Mouse (Mus musculus): Measurements from ENCODE around the gene Gm10964. TPM values are rescaled to one million over a fixed set of nuclear protein-coding genes. Genes with fewer than 3 reads are reported as not detected.

The Gm10964 gene
- not detected for total RNA-seq (2022)

DNA sequence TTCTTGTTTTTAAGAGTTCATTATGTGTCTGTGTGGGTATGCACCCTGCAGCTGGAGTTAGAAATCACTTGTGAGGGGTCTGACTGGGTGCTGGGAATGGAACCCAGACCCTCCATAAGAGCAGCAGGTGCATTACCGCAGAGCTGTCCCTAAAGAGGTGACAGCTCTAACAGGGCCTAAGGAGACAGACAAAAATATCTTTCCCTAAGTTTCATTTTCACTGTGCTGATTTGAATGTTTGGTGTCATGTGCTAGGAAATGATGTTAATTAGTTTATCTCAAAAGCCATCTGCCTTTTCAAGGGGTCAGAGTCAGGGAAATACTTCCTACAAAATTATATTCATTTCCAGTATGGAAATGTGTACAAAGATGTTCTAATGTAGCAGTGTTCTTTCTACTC is at the start of gene Gm10964:
Gene Gm10964 (plus strand): TSS at position 38 of the 400 bp plus-strand sequence.
- DNase-seq (ENCODE audit: low spot score in 2 of 2): no peak

DNA sequence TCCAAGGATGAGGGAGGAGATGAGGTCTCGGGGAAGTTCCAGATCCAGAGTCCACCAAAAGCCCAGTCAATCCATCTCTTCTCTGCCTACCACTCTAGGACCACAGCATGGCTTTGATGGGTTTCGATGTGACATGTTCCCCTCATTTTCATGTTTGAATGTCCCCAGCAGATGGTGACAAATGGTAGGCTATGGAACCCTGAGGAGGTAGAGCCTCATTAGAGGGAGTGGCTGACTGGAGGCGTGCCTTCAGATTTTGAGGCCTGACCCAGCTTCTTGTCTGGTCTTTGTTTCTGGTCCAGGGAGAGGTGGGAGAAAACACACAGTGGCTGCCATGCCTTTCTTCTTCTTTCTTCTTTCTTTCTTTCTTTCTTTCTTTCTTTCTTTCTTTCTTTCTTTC is 48.7 kb upstream of the Gm10964 start:
- DNase-seq (ENCODE audit: low spot score in 2 of 2): peak in 1 of 2 experiments; percentile 3

DNA sequence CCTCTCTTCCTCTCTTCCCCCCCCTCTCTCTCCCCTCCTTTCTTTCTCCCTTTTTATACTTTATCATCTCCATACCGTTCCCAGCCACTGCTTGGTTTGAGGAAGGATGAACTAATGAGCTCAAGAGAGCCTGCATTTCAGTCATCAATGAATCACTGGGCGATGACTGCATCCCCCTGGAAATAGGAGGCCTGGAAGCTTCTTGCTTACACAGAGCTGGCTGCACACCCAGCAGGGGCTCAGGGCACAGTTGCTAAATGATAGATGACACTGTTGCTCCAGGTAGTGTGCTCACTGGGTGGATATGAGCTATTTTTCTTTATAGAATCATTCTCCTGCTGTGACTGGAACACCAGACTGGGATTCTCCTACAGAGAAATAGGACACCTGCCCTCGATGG is 43.6 kb upstream of the Gm10964 start:
- DNase-seq (ENCODE audit: low spot score in 2 of 2): no peak

DNA sequence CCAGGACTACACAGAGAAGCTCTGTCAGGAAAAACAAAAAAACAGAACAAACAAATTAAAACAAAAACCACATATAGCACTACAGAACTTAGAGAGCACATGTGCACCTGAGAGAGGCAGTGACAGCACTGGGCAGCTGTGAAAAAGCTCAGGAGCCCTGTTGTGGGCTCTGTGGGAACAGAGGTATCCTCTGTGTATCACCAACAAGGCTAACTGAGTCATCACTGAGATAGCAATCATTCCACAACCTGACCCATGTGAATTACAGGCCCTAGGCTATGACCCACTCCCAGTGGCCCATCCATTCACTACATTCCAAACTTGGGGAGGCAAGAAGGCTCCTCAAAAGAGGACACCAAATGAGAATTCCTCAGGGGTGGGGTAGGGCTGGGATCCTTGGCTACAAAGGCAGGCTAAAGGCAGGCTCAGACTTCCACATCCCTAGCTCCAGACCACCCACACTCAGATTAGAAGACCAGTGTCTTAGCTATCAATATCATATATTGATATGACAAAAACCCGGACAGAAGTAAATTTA is 42.7 kb upstream of the Gm10964 start:
- DNase-seq (ENCODE audit: low spot score in 2 of 2): no peak

DNA sequence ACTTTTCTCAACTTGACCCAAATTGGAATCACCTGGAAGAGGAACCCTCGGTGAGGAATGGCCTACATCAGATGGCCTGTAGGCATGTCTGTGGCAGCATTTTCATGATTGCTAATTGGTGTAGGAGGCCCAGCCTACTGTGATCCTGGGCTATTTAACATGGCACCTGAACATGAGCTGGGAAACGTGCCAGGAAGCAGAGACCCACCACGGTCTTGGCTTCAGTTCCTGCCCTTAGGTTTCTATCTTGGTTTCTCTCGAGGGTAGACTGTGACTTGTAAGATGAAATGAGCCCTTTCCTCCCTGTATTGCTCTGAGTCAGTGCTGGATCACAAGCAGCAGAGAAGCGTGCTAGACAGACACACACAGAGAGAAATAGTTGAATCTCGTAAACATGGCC is 34.5 kb upstream of the Gm10964 start:
- no peak for DNase-seq (ENCODE audit: low spot score in 2 of 2)

DNA sequence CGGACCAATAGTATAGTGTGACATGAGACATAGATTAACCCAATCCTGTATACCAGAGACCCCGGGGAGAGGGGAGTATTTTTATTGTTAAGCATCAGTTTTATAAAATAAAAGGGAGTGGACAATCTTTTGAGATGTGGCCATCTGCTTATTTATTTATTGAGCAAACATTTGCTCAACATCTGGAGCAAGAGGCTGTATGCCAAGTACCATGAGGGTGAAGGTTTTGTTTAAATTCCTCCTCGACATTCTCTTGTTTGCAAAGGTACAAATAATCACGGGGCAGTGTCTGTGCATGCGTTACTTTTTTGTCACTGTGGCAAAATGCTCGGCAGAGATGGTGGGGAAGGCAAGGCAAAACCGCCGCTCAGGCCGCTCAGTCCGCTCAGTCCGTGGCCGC is 33.7 kb upstream of the Gm10964 start:
- DNase-seq (ENCODE audit: low spot score in 2 of 2): no peak

DNA sequence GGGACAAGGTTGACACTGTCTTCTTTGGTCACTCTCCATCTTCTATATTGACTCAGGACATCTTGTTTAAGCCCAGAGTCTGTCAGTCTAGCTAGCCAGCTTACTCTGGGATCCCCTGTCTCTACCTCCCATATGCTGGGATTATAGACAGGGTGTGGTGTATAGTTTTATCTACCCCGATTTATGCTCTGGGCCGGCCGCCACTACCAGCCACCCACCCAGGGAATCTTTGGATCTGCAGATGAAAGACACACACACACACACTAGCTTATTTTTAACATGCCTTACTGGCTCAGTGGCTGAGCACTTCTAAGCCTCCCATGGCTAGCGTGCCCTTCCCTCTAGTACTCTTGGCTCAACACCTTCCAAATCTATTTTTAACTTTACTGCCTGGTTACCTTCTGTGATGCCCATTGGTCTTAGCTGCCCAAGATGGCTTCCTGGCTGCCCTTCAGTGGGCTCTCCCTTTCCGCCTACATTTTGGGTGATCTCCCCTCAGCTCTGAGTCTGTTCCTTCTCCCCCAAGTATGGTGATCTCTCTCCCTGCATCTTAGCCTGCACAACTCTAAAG is 29.6 kb upstream of the Gm10964 start:
- no peak for DNase-seq (ENCODE audit: low spot score in 2 of 2)

DNA sequence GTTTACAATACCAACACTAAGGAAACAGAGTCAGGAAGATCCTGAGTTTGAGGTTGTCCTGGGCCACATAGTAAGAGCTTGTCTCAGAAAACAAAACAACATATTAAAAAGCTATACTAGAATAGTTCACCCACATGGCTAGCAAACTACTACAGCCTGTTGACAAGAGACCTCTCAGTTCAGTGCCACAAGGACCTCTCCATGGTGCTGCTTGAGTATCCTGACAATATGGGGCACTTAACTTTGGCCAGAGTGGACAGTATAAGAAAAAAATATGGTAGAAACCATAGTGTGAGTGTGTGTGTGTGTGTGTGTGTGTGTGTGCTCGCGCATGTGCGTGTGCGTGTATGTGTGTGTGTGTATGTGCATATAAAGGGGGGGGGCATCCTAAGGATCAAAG is 27.0 kb upstream of the Gm10964 start:
- DNase-seq (ENCODE audit: low spot score in 2 of 2): no peak

DNA sequence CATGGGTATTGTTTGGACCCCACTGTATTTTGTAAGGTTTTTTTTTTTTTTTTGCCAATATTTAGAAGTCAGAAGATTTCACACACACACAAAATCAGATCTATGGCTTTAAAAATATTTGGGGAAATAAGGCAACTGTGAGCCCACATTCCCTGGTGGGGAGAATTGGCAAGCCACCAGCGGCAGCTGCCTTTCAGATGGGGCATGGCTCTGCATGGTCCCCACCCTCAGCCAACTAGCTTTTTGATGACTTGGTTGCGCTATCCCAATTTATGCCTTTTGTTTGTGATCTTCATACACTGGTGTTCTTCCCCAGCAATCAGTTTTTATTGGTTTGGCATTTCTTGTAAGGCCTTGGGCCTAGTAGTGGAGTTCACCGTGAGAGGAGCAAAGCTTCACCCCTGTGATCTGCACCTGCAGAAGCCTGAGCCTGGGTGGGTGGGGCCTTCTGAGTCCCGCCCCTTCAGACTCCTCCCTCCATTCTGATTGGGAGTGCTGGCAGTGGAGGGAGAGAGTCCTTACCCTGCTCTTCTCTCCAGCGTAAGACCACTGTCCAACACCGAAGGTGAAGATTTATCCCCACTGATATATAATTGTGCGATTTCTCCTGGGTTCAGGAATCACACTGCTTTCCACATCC is 24.8 kb upstream of the Gm10964 start:
- no peak for DNase-seq (ENCODE audit: low spot score in 2 of 2)

DNA sequence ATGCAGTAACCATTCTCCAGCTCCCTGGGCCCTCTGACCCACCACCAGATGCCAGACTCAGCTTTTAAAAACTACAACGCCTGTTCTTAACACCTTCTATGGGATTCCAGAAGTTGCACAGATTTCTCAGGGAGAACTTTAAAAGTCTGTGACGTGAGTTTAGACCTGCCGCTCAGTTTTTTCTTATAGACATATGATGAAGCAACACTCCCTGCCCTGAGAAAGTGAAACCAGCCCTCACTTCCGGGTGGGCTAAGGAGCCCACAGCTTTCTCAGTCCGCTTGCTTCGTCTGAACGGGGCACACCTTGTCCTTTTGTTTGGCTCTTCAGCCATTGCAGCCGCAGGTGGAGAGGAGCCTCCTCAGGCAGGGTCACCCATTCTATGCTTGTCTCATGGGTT is 24.2 kb upstream of the Gm10964 start:
- DNase-seq (ENCODE audit: low spot score in 2 of 2): no peak

DNA sequence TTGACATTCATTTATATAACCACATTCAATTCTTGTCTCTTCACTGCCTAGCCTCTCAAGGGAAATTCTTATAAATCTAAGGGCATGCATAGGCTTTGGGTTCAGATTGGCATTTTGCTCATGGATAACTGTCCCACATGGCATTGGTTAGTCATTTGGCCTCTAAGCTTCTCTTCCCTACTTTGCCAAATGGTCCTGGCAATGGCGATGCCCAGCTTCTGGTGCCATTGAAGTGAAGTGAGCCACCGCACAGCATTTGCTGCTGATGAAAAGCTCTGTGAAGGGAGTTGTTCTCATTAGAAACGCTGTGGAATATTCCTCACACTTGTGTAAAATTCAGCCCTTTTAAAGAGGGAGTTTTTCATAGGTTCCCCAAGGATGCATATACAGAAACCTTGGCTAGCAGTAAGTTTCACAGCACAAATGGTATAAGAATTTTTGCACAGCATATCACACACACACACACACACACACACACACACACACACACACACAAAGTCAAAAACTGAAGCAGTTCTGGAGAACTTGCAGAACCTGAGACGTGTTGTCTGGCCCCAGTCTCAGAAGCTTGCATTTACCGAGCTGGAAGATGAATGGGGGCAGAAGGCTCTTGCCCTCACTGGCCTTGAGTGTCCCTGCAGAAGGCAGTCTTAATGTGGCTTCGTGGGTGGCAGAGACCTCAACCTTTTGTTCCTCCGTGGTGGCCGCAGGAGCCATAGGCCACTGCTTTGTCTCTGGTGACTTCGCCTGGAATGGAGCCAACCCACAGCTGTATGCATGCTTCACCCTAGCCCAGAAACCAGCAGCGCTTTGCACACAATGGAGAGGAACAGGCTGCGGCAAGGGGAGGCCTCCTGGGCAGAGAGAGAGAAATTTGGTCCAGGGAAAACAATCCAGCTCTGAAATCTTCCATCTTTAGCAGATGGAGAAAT is 23.1 kb upstream of the Gm10964 start:
- no peak for DNase-seq (ENCODE audit: low spot score in 2 of 2)

DNA sequence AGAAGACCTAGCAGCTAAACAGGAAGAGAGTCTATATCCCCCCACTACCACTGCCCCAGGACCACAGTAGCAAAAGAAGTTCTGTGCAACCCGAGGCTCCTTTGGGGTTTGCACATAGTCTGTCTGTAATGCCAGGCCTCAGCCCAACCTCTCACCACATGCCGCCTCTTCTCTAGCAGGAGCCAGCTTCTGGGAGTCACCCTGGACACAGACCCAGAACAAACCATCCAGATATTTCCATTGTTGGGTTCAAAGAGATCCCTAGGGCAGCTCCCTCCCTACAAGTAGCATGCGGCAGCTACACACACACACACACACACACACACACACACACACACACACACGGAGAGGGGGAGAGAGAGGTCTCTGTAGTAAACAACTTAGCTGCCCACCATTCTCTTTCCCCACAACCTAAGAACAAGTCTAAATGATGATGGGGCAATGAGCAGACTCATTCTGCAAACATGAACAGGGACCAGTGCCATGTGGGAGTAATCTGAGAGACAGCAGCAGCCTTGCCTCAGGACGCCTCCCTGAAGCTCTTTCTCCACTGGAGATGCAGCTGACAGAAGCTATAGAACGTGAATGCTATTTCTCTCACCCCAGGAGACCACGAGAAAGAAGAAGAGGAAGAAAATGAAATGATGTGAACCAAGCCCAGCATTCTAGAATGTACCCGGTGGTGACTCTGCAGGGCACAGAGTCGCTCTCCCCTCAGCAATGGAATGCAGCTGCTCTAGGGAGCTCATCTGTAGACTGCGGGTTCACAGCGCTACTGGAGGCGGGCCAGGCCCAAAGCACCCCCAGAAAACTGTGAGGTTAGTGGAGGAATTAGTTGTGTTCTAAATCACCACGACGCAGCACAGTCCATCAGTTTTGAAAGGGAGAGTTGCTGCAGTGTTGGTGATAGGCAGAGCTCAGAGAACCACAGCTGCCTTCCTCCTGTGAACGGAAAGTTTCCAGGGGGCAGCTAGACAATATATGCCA is 22.1 kb upstream of the Gm10964 start:
- no peak for DNase-seq (ENCODE audit: low spot score in 2 of 2)

DNA sequence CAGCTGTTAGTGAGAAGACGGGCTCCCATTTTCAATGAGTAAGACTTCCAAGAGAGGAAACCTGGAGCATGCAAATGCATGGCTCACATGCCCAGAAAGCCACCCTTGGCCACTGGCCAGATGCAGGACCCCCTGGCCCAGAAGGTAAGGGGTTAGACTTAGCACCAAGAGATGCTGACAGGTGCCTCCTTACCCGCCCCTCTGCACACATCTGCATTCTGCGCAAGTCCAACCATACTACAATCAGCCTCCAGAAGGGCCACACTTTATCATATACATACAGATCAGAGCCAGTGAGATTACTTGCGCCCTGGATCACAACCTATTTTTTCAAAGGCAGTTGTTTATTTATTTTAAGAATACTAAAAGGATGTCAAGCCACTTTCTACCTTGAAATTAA is 20.4 kb upstream of the Gm10964 start:
- DNase-seq (ENCODE audit: low spot score in 2 of 2): no peak

DNA sequence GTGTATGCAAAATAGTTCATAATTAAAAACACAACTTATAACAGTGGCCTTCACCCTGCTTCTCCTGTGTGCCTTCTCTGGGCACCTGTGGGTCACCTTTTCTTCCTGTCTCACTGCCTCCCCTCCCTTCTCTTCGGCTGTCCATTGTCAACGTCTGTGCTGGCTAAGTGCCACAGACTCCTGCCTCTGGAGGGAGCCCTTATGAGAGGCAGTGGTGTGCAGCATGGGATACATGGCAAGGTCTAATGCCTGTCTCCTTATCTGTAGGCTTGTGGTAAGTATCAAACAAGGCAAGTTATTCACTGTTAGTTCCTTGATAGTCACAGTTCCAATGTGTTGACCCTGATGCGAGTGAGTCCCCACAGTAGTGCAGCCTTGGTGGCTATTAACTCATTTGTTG is 15.0 kb upstream of the Gm10964 start:
- DNase-seq (ENCODE audit: low spot score in 2 of 2): no peak

DNA sequence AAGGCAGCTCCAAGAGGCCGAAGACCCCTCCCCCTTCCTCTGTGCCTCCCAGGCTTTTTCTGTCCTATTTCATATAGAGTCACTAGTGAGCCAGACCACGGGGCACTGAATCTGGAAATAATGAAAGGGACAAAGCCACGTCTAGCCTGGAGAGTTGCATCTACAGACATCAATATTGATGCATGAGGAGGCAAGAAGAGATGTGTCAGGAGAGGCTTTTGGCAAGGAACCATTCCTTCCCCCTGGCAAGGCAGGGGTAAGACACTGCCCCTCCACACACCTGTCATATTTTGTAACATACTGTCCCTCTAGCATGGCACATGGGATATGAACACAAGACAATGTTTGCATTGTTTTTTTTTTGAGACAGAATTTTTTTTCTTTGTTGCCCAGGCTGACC is 12.5 kb upstream of the Gm10964 start:
- DNase-seq (ENCODE audit: low spot score in 2 of 2): no peak

DNA sequence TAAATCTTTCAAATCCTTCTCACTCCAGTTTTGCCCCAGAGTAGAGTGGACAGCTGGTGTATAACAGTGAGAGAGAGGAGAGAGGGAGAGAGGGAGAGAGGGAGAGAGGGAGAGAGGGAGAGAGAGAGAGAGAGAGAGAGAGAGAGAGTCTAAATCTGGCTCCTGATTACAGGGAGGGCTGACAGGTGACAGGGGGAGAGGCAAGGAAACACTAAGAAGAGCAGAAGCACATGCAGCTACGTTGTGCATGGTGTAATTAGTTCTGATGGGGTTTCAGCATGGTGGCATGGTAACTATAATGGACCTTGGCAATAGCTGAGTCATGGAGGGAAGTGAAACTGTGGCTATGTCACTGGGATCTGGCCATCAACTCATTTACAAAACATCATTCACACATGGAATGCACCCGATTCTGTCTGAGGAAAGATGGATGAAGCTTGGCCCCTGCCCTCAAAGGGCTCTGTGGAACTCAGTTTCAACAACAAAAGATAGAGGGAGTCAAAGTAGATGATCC is 11.3 kb upstream of the Gm10964 start:
- DNase-seq (ENCODE audit: low spot score in 2 of 2): no peak

DNA sequence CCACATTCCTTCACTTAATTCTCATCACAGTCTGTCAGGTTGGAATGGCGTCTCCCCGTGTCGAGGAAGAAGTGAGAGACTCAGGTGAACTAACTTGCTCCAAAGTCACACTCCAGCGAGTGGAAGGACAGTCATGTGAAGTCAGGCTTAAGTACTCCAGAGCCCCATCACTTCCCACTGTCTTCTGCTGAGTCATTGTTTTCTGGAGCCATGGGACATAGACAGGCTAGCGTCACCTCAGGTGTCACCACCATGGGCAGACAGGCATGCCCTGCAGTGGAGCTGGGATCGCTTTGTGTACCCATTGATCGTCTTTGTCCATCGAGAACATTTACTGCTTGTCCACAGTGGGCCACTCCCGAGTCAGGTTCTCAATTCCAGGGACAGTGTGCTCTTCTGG is 9.3 kb upstream of the Gm10964 start:
- DNase-seq (ENCODE audit: low spot score in 2 of 2): no peak

DNA sequence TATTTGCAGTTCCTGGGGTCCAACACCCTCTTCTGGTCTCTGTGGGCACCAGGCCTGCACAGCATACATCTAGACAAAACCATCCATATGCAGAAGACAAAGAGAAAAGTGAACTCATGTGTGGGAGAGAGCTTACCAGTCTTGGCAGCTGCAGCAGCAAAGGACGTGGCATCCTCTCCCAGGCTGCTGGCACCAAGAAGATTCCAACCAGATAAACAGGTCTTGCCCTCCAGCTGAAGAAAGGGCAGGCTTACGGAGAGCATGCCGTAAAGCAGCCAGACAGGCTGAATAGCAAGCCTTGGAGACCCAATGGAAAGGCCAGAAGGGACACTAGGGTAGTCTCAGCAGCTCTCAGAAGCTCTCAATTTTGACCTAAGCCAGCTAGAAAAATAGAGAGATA is 7.0 kb upstream of the Gm10964 start:
- DNase-seq (ENCODE audit: low spot score in 2 of 2): no peak

DNA sequence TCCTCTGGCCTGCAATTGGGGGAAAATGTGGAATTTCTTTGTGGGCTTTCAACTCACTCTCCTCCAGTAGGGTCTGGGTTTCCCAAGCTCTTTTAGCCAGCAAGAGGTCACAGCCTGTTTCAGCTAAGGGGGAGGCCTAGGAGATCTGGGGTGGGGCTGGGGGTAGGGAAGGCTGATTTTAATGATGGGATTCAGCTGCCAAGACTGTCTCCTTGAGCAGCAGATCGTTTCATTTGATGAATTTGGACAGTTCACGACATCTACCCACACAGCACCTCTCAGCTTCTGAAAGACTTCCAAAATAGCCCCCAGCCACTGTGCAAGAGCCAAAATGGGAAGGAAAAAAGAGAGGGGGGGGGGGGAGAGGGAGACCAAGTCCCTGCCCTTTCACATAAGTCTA is 6.0 kb upstream of the Gm10964 start:
- no peak for DNase-seq (ENCODE audit: low spot score in 2 of 2)

DNA sequence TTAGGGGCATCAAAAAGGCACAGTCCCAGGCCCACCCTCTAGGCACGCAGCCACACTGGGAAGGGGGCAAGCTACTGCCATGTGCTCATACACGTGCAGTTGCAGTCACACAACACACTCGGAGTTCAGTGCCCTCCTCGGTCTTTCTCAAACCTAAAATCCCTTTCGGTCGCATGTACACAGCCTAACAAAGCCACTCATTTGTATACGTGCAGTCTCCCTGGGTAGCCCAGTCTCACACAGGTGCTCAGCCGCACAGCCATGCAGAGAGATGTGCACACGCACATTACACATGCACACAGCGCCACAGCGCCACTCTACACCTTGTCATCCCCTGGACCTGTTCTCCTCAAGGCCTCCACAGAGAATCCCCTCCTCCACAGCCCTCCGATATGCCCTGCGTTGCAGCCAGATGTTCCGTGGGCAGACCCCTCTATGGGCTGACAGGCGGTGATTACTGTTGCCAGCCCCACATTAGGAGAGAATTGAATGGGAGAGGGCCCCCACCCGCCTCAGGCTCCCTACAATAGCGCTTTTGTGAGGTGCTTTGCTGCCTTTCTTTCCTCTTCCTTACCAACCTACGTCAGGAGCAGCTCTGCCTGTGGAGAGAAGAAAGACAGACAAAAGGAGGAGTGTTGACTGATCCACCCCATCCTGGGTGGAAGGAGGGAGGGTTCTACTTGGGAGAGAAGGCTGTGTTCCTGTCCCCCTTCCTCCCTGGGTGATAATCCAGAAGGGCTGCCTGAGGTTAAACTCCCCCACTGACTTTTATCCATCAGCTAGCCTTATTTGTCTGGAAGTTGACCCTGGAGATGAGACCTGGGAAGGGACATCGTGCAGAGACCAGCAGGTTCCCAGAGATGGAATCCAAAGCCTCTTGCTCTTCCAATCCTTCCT is 5.1 kb upstream of the Gm10964 start:
- DNase-seq (ENCODE audit: low spot score in 2 of 2): no peak
